ENCODE assay signal across 10 mouse cellular contexts in genomic region chr1:180762679-180763078, GRCm38 (mm10). TPM values are rescaled to one million over a fixed set of nuclear protein-coding genes. Genes with fewer than 3 reads are reported as not detected.
DNase-seq lines count a peak whose midpoint lies in the region; ATAC-seq lines count a peak whose summit lies in the region.
"Had no signal": no experiment of that assay in that cellular context is flagged by ENCODE, and none has a peak within 500 bp of the region (broad histone marks: within the 10 kb centered on the region; RNA-seq: fewer than 3 reads in every experiment).

No protein-coding gene starts in this region.

- WGBS in hindbrain, embryonic 14.5 days: 82% methylated on average over 8 of the region's 8 CpGs
- 83% methylated on average over 8 of the region's 8 CpGs for WGBS in hindbrain, embryonic 11.5 days
- WGBS in neural tube, embryonic 12.5 days: 85% methylated on average over 8 of the region's 8 CpGs
- 86% methylated on average over 8 of the region's 8 CpGs for whole genome bisulfite sequencing in limb, embryonic 10.5 days
- 69% methylated on average over 8 of the region's 8 CpGs for WGBS in stomach, embryonic 15.5 days

- no peaks in the 10 kb centered on the region for H3K9me3 ChIP-seq in hindbrain, embryonic 14.5 days (ENCODE audit: control insufficient read depth, low read length)
- H3K9me3 ChIP-seq in hindbrain, embryonic 11.5 days (ENCODE audit: control insufficient read depth, low read length): no peaks in the 10 kb centered on the region
- no peaks in the 10 kb centered on the region for H3K9me3 ChIP-seq in neural tube, embryonic 12.5 days
- no peaks in the 10 kb centered on the region for H3K9me3 ChIP-seq in limb, embryonic 10.5 days (replicated peaks)
- no peaks in the 10 kb centered on the region for H3K9me3 ChIP-seq in stomach, embryonic 15.5 days

- H3K9ac ChIP-seq in hindbrain, embryonic 14.5 days: no peak overlapping the region
- H3K9ac ChIP-seq in hindbrain, embryonic 11.5 days (ENCODE audit: low read depth, low read length): no peak overlapping the region
- H3K9ac ChIP-seq in neural tube, embryonic 12.5 days: 0 out of 2 replicates have a peak overlapping the region, but pooled peaks have one; percentile 50
- no peak overlapping the region for H3K9ac ChIP-seq in stomach, embryonic 15.5 days

- H3K27ac ChIP-seq in hindbrain, embryonic 14.5 days: no peak overlapping the region
- no peak overlapping the region for H3K27ac ChIP-seq in hindbrain, embryonic 11.5 days (ENCODE audit: low read depth, low read length)
- H3K27ac ChIP-seq in neural tube, embryonic 12.5 days: no peak overlapping the region
- 0 out of 2 replicates have a peak overlapping the region, but pooled peaks have one; percentile 68 for H3K27ac ChIP-seq in limb, embryonic 10.5 days
- peak overlapping the region; percentile 12; the same call in 1 of the 2 replicates for H3K27ac ChIP-seq in stomach, embryonic 15.5 days

- H3K4me2 ChIP-seq in hindbrain, embryonic 14.5 days (replicated peaks): peak overlapping the region; percentile 70; the same call in 1 of the 2 replicates
- H3K4me2 ChIP-seq in hindbrain, embryonic 11.5 days (replicated peaks; ENCODE audit: low read depth, low read length): no peak overlapping the region
- peak overlapping the region; percentile 82 for H3K4me2 ChIP-seq in neural tube, embryonic 12.5 days (replicated peaks)
- H3K4me2 ChIP-seq in stomach, embryonic 15.5 days: peak overlapping the region; percentile 0; the same call in 1 of the 2 replicates

- peaks cover 11% of the 10 kb centered on the region; the same call in 1 of the 2 replicates for H3K4me1 ChIP-seq in hindbrain, embryonic 14.5 days (replicated peaks; ENCODE audit: control insufficient read depth, insufficient read depth, low read length)
- H3K4me1 ChIP-seq in hindbrain, embryonic 11.5 days (replicated peaks; ENCODE audit: control insufficient read depth, insufficient read depth, low read length): no peaks in the 10 kb centered on the region; the same call in 1 of the 2 replicates
- H3K4me1 ChIP-seq in neural tube, embryonic 12.5 days: peaks cover 12% of the 10 kb centered on the region
- H3K4me1 ChIP-seq in limb, embryonic 10.5 days: peaks cover 13% of the 10 kb centered on the region
- peaks cover 10% of the 10 kb centered on the region for H3K4me1 ChIP-seq in stomach, embryonic 15.5 days

- H3K36me3 ChIP-seq in hindbrain, embryonic 14.5 days (replicated peaks; ENCODE audit: control insufficient read depth, insufficient read depth): no peaks in the 10 kb centered on the region
- no peaks in the 10 kb centered on the region for H3K36me3 ChIP-seq in hindbrain, embryonic 11.5 days (ENCODE audit: control insufficient read depth, insufficient read depth, low read length)
- H3K36me3 ChIP-seq in neural tube, embryonic 12.5 days: no peaks in the 10 kb centered on the region
- no peaks in the 10 kb centered on the region for H3K36me3 ChIP-seq in limb, embryonic 10.5 days
- no peaks in the 10 kb centered on the region for H3K36me3 ChIP-seq in stomach, embryonic 15.5 days

- no peak overlapping the region for H3K4me3 ChIP-seq in hindbrain, embryonic 14.5 days (replicated peaks; ENCODE audit: low read length)
- no peak overlapping the region for H3K4me3 ChIP-seq in hindbrain, embryonic 11.5 days (ENCODE audit: low read depth, low read length)
- no peak overlapping the region for H3K4me3 ChIP-seq in neural tube, embryonic 12.5 days
- H3K4me3 ChIP-seq in limb, embryonic 10.5 days: no peak overlapping the region
- no peak overlapping the region for H3K4me3 ChIP-seq in stomach, embryonic 15.5 days (replicated peaks)

- no peak for ATAC-seq in hindbrain, embryonic 14.5 days (ENCODE audit: low FRiP score)
- no peak for ATAC-seq in hindbrain, embryonic 11.5 days (ENCODE audit: low FRiP score)
- no peak for ATAC-seq in neural tube, embryonic 12.5 days (ENCODE audit: low FRiP score, low read depth)
- ATAC-seq in stomach, embryonic 15.5 days (ENCODE audit: insufficient read depth, low FRiP score, low read depth): no peak
- no peak for ATAC-seq in frontal cortex, adult (ENCODE audit: low TSS enrichment)

- no peaks in the 10 kb centered on the region for H3K27me3 ChIP-seq in hindbrain, embryonic 14.5 days (ENCODE audit: control insufficient read depth, insufficient read depth, low read length)
- H3K27me3 ChIP-seq in hindbrain, embryonic 11.5 days (ENCODE audit: control insufficient read depth, insufficient read depth, low read length): no peaks in the 10 kb centered on the region
- no peaks in the 10 kb centered on the region for H3K27me3 ChIP-seq in neural tube, embryonic 12.5 days (replicated peaks)
- H3K27me3 ChIP-seq in limb, embryonic 10.5 days (ENCODE audit: low read depth, poor library complexity, severe bottlenecking): peaks cover 10% of the 10 kb centered on the region
- no peaks in the 10 kb centered on the region for H3K27me3 ChIP-seq in stomach, embryonic 15.5 days (replicated peaks)

- no peak for DNase-seq in hindbrain, embryonic 14.5 days (ENCODE audit: low spot score)
- no peak for DNase-seq in hindbrain, embryonic 11.5 days (ENCODE audit: low spot score)
- no peak for DNase-seq in neural tube, embryonic 10.5 days (ENCODE audit: extremely low spot score, low spot score)
- DNase-seq in limb, embryonic 10.5 days (ENCODE audit: low spot score): no peak
- DNase-seq in cerebellum, postnatal 36 days: no peak
- DNase-seq: adrenal gland, adult 2 months; kidney, postnatal 36 days had no signal

RNA-seq across cellular contexts. Expression of gene Acbd3, which starts 36.8 kb away (rescaled TPM):
- polyA plus RNA-seq in hindbrain, embryonic 14.5 days (2014; fragmentation: Nextera tagmentation; extraction: Ambion mirVana): 27.1 and 27.6 TPM in 2 replicates
- 24.8 and 27.7 TPM in 2 replicates for polyA plus RNA-seq in hindbrain, embryonic 11.5 days (2014; fragmentation: Nextera tagmentation; extraction: Ambion mirVana)
- polyA plus RNA-seq in neural tube, embryonic 12.5 days (2016; fragmentation: Nextera tagmentation; extraction: Ambion mirVana): 27.9 and 31.0 TPM in 2 replicates
- polyA plus RNA-seq in limb, embryonic 10.5 days (2016; fragmentation: Nextera tagmentation; extraction: Ambion mirVana): 17.0 and 19.2 TPM in 2 replicates
- polyA plus RNA-seq in stomach, embryonic 15.5 days (2015; fragmentation: Nextera tagmentation; extraction: Ambion mirVana): 23.7 and 23.9 TPM in 2 replicates

RNA-seq across cellular contexts. Expression of gene H3f3a, which starts 51.1 kb away (rescaled TPM):
- polyA plus RNA-seq in hindbrain, embryonic 14.5 days (2014; fragmentation: Nextera tagmentation; extraction: Ambion mirVana): 2,816 and 2,951 TPM in 2 replicates
- 3,542 and 3,682 TPM in 2 replicates for polyA plus RNA-seq in hindbrain, embryonic 11.5 days (2014; fragmentation: Nextera tagmentation; extraction: Ambion mirVana)
- 3,506 and 3,654 TPM in 2 replicates for polyA plus RNA-seq in neural tube, embryonic 12.5 days (2016; fragmentation: Nextera tagmentation; extraction: Ambion mirVana)
- polyA plus RNA-seq in limb, embryonic 10.5 days (2016; fragmentation: Nextera tagmentation; extraction: Ambion mirVana): 2,611 and 2,929 TPM in 2 replicates
- polyA plus RNA-seq in stomach, embryonic 15.5 days (2015; fragmentation: Nextera tagmentation; extraction: Ambion mirVana): 1,924 and 2,089 TPM in 2 replicates

Comparison
In these comparisons a context has a peak if more than half of its experiments do, and no peak if none do; other contexts are left out.
1. H3K27ac ChIP-seq: peak in limb, embryonic 10.5 days (single experiment) and stomach, embryonic 15.5 days (single experiment); none in hindbrain, embryonic 14.5 days (single experiment), hindbrain, embryonic 11.5 days (single experiment) and neural tube, embryonic 12.5 days (single experiment).